Mouse (Mus musculus): ENCODE measurements at regions not wholly inside any gene's neighbourhood (a gene's known extent, or its start where the extent isn't known, plus 50 kb on each side); places are given as distances from the start of the nearest gene placed in this dataset.
"Not testable (repeated sequence)": the region's sequence is repeated elsewhere in the genome, so short reads cannot be mapped to it uniquely, and the experiment has no call there.

- TF ChIP-seq CTCF (IDR thresholded peaks at IDR 0.05; ENCODE audit: borderline replicate concordance, insufficient read depth, low read length); POLR2A (IDR thresholded peaks at IDR 0.05; ENCODE audit: low read depth, low read length): not testable (repeated sequence)
These were observed 172.5 kb upstream of the Irx4 start for GRCm38 (mm10) chr13:73087815-73088214.
